Mouse (Mus musculus) neural tube, embryonic 13.5 days (tissue): ENCODE measurements at regions not wholly inside any gene's neighbourhood (a gene's known extent, or its start where the extent isn't known, plus 50 kb on each side); places are given as distances from the start of the nearest gene placed in this dataset.

Source experiments
- ATAC-seq: fragments of 200-750 bp; cut with Nextera tagmentation; 2 replicates; pipeline ENCODE4 v1.8.0; 2017; ENCODE audit warnings: low read depth, mild to moderate bottlenecking, moderate TSS enrichment, moderate library complexity
- H3K27ac ChIP-seq: fragments of 300-500 bp; sonication (generic); replicated peaks from 2 replicates; pipeline ENCODE4 v1.5.1; 2015; ENCODE audit warnings: moderate library complexity, mild to moderate bottlenecking, inconsistent platforms
- H3K27me3 ChIP-seq: fragments of 300-500 bp; sonication (generic); 2 replicates; pipeline ENCODE4 v1.6.1; 2015; ENCODE audit warnings: mild to moderate bottlenecking, inconsistent platforms
- H3K36me3 ChIP-seq: fragments of 300-500 bp; sonication (generic); 2 replicates; pipeline ENCODE4 v1.6.1; 2015; ENCODE audit warnings: mild to moderate bottlenecking, inconsistent platforms
- H3K4me1 ChIP-seq: fragments of 300-500 bp; sonication (generic); replicated peaks from 2 replicates; pipeline ENCODE4 v1.6.1; 2015; ENCODE audit warnings: inconsistent platforms
- H3K4me2 ChIP-seq: fragments of 300-500 bp; sonication (generic); 2 replicates; pipeline ENCODE4 v1.6.1; 2015; ENCODE audit warnings: inconsistent platforms, mild to moderate bottlenecking, moderate library complexity
- H3K4me3 ChIP-seq: fragments of 300-500 bp; sonication (generic); 2 replicates; pipeline ENCODE4 v1.5.1; 2015; ENCODE audit warnings: mild to moderate bottlenecking, inconsistent platforms
- H3K9ac ChIP-seq: fragments of 300-500 bp; sonication (generic); 2 replicates; pipeline ENCODE4 v1.6.1; 2015; ENCODE audit warnings: moderate library complexity, mild to moderate bottlenecking, inconsistent platforms
- H3K9me3 ChIP-seq: fragments of 300-500 bp; sonication (generic); 2 replicates; pipeline ENCODE4 v1.6.1; 2016; ENCODE audit warnings: inconsistent platforms
- WGBS: fragments of 180-500 bp; shearing (Covaris S2); methylation state at CpG from one replicate; pipeline ENCODE4 v1.1.7; 2015; 5-methylcytosine and 5-hydroxymethylcytosine counted together

DNA sequence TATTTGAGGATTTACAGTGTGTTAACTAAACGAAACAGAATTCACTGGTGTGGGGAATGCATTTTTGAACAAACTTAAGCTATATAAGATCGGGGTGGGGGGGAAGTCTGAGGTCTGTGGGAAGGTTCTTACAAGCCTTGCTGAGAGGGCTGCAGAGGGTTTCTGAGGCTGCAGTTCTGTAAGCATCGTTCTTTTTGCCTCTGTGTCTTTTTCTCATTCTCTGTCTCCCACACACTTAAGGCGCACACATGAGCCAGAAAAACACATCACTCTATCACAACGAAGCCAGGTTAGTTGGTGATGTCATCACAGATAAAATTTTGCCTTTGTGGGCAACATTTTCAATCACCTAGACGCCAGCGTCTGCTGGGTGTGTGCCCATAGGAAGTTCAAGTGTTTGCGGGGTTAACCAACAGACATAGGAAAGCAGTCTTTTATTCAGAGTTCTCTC lies 274.9 kb downstream of the Ptprc start:
- H3K27me3 ChIP-seq = no peaks in the 10 kb centered on the region
- peak; percentile 55; the same call in 1 of the 2 replicates for ATAC-seq
- WGBS = 1% methylated on average over 8 of the region's 8 CpGs

DNA sequence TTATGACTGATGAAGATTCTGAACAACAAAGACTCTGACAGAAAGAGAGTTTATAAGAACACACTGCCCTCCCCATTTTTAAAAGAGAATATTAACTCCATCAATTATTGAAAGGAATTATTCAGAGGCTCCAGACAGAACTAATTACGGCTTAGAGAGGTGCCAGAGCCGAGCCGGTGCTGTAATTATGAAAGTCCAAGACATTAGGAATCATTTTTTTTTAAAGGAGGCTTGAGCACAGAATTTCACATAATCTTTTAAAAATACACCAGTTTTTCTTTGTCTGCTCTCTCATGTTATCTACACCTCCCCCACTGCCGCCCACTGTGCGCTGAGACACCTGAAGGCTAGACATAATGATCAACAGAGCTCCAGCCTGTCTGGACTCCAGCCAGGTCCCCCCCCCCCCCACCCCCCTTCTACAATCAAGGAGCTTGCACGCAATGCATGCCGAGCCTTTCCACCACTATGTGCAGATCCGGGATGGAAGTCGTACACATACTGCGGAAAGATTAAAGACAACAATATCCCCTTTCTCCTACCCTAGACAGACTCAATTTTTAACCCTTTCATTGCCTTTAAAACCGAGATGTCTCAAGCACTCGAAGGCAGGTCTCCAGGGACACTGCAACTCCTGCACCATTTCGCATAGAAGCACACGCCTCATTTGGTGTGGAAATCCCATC lies 275.4 kb downstream of the Ptprc start:
- Histone ChIP-seq H3K36me3 (no peaks in the 10 kb centered on the region), H3K9me3 (no peaks in the 10 kb centered on the region), H3K27ac (peak overlapping the region; percentile 97), H3K9ac (peak overlapping the region; percentile 96), H3K4me2 (peak overlapping the region; percentile 70), H3K4me3 (peak overlapping the region; percentile 86), H3K4me1 (peaks cover 39% of the 10 kb centered on the region), H3K27me3 (no peaks in the 10 kb centered on the region)
- peak; percentile 85 for ATAC-seq
- 0% methylated on average over 14 of the region's 14 CpGs for WGBS

More for the DNA sequence above, 274.9 kb downstream of the Ptprc start:
- Histone ChIP-seq H3K9me3 (no peaks in the 10 kb centered on the region), H3K27ac (peak overlapping the region; percentile 97), H3K4me2 (peak overlapping the region; percentile 70), H3K4me3 (peak overlapping the region; percentile 86), H3K9ac (peak overlapping the region; percentile 96), H3K36me3 (no peaks in the 10 kb centered on the region), H3K4me1 (peaks cover 45% of the 10 kb centered on the region)

- WGBS = 3% methylated on average over 6 of the region's 6 CpGs
- no peak for ATAC-seq
- H3K4me2 ChIP-seq = peak overlapping the region; percentile 70
- peak overlapping the region; percentile 97 for H3K27ac ChIP-seq
- H3K4me3 ChIP-seq = peak overlapping the region; percentile 86
- H3K36me3 ChIP-seq = no peaks in the 10 kb centered on the region
- peaks cover 31% of the 10 kb centered on the region for H3K4me1 ChIP-seq
- no peaks in the 10 kb centered on the region for H3K9me3 ChIP-seq
- peak overlapping the region; percentile 96 for H3K9ac ChIP-seq
- H3K27me3 ChIP-seq = no peaks in the 10 kb centered on the region
Measured at GRCm38 (mm10) chr1:137899305-137899704, 276.2 kb downstream of the Ptprc start.

- no peaks in the 10 kb centered on the region for H3K9me3 ChIP-seq
- peak; percentile 51 for ATAC-seq
- H3K36me3 ChIP-seq = no peaks in the 10 kb centered on the region
- peaks cover 27% of the 10 kb centered on the region for H3K4me1 ChIP-seq
- 2% methylated on average over 3 of the region's 3 CpGs for WGBS
- H3K27ac ChIP-seq = peak overlapping the region; percentile 97
- no peaks in the 10 kb centered on the region for H3K27me3 ChIP-seq
- H3K4me3 ChIP-seq = peak overlapping the region; percentile 86
- peak overlapping the region; percentile 96 for H3K9ac ChIP-seq
- H3K4me2 ChIP-seq = peak overlapping the region; percentile 70
Measured at GRCm38 (mm10) chr1:137898891-137899290, 276.6 kb downstream of the Ptprc start.

GRCm38 (mm10) chr1:137898397-137898796 lies 277.1 kb downstream of the Ptprc start:
- peak overlapping the region; percentile 97 for H3K27ac ChIP-seq
- H3K4me3 ChIP-seq = peak overlapping the region; percentile 86
- H3K4me1 ChIP-seq = peaks cover 26% of the 10 kb centered on the region
- ATAC-seq = peak; percentile 95
- peak overlapping the region; percentile 96 for H3K9ac ChIP-seq
- H3K36me3 ChIP-seq = no peaks in the 10 kb centered on the region
- under 1% methylated on average over 11 of the region's 11 CpGs for WGBS
- peak overlapping the region; percentile 70 for H3K4me2 ChIP-seq
- H3K9me3 ChIP-seq = no peaks in the 10 kb centered on the region
- no peaks in the 10 kb centered on the region for H3K27me3 ChIP-seq

DNA sequence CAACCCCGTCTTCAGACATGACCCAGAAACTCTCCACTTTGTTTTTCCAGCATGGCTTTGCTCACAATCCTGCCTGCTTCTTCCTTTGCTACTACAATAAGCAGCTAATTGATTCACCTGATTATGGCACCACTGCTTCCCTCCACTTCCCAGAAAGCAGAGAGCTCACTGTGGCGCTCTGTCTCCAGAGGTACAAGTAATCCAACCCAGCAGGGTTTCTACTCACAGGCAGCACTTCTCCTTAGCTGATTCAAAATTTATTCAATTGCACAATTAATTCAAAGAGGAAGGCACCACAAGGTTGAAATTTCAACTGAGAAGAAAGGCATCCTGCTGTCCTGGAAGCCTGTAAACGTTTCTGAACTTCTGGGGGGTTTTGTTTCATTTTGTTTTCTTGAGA lies 293.9 kb downstream of the Ptprc start:
- WGBS = 17% methylated on average over 3 of the region's 3 CpGs
- H3K4me2 ChIP-seq = no peak overlapping the region
- H3K36me3 ChIP-seq = no peaks in the 10 kb centered on the region
- ATAC-seq = no peak; the same call in 1 of the 2 replicates
- H3K4me3 ChIP-seq = no peak overlapping the region
- H3K27ac ChIP-seq = no peak overlapping the region
- H3K9ac ChIP-seq = no peak overlapping the region
- H3K27me3 ChIP-seq = no peaks in the 10 kb centered on the region
- H3K4me1 ChIP-seq = peaks cover 3% of the 10 kb centered on the region; the same call in 1 of the 2 replicates
- no peaks in the 10 kb centered on the region for H3K9me3 ChIP-seq

GRCm38 (mm10) chr1:137874361-137874760 lies 301.1 kb downstream of the Ptprc start:
- Histone ChIP-seq H3K4me2 (no peak overlapping the region), H3K4me3 (no peak overlapping the region), H3K4me1 (no peaks in the 10 kb centered on the region), H3K27me3 (no peaks in the 10 kb centered on the region), H3K9ac (no peak overlapping the region), H3K27ac (no peak overlapping the region), H3K9me3 (no peaks in the 10 kb centered on the region), H3K36me3 (no peaks in the 10 kb centered on the region)
- WGBS = 75% methylated on average over 2 of the region's 2 CpGs
- no peak for ATAC-seq

DNA sequence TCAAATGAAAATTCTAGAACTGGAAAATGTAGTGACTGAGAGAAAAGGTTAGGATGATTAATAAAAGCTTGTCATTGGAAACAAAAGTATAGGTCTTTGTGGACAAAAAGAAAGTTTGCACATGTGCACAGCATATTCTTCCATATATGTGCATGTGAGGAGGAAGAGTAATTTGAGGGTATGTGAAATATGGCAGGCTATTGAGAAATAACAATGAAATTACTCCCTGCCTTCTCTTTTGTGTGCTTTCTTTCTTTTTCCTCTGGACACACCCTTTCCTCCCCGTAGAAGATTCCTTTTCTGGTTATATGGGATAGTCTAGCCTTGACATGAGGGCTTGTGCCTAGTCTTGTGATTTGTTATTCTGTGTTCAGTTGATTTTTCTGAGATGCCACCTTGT lies 301.9 kb downstream of the Ptprc start:
- H3K9me3 ChIP-seq = no peaks in the 10 kb centered on the region
- H3K27ac ChIP-seq = no peak overlapping the region
- H3K4me1 ChIP-seq = no peaks in the 10 kb centered on the region
- WGBS = 28% methylated on average over 1 of the region's 1 CpGs
- H3K27me3 ChIP-seq = no peaks in the 10 kb centered on the region
- ATAC-seq = no peak
- no peaks in the 10 kb centered on the region for H3K36me3 ChIP-seq
- H3K4me3 ChIP-seq = no peak overlapping the region
- no peak overlapping the region for H3K4me2 ChIP-seq
- no peak overlapping the region for H3K9ac ChIP-seq

DNA sequence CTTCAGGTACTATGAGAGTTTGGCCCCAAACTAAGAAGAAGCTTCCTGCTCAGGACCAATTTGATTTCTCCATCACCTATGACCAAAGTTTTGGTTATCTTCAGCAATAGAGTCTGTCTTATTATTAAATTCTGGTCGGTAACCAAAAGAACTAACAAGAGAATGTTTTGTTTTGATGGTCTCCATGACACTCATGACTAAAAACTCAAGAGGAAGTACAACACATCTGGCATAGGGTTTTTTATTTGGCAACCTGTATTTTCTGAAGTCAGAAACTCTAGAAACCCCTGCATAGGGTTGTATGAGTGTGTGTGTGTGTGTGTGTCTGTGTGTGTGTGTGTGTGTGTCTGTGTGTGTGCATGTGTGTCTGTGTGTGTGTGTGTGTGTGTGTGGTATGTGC lies 310.5 kb downstream of the Ptprc start:
- WGBS = 84% methylated on average over 1 of the region's 1 CpGs
- no peak overlapping the region for H3K4me2 ChIP-seq
- H3K9me3 ChIP-seq = no peaks in the 10 kb centered on the region
- no peak for ATAC-seq
- H3K27me3 ChIP-seq = no peaks in the 10 kb centered on the region
- no peaks in the 10 kb centered on the region for H3K4me1 ChIP-seq
- H3K27ac ChIP-seq = no peak overlapping the region
- H3K36me3 ChIP-seq = no peaks in the 10 kb centered on the region
- no peak overlapping the region for H3K9ac ChIP-seq
- H3K4me3 ChIP-seq = no peak overlapping the region

- no peaks in the 10 kb centered on the region for H3K36me3 ChIP-seq
- no peaks in the 10 kb centered on the region for H3K27me3 ChIP-seq
- ATAC-seq = no peak
- no peaks in the 10 kb centered on the region for H3K4me1 ChIP-seq
- 90% methylated on average over 7 of the region's 7 CpGs for WGBS
- H3K4me2 ChIP-seq = no peak overlapping the region
- no peak overlapping the region for H3K4me3 ChIP-seq
- no peak overlapping the region for H3K9ac ChIP-seq
- H3K27ac ChIP-seq = no peak overlapping the region
- H3K9me3 ChIP-seq = no peaks in the 10 kb centered on the region
Measured at GRCm38 (mm10) chr1:137863506-137863905, 312.0 kb downstream of the Ptprc start.

- no peak for ATAC-seq
- no peaks in the 10 kb centered on the region for H3K36me3 ChIP-seq
- no peak overlapping the region for H3K9ac ChIP-seq
- no peaks in the 10 kb centered on the region for H3K27me3 ChIP-seq
- H3K9me3 ChIP-seq = no peaks in the 10 kb centered on the region
- no peaks in the 10 kb centered on the region for H3K4me1 ChIP-seq
- no peak overlapping the region for H3K4me2 ChIP-seq
- no peak overlapping the region for H3K27ac ChIP-seq
- no peak overlapping the region for H3K4me3 ChIP-seq
- WGBS = 89% methylated on average over 2 of the region's 2 CpGs
Measured at GRCm38 (mm10) chr1:137852262-137852661, 323.2 kb downstream of the Ptprc start.

- Histone ChIP-seq H3K36me3 (no peaks in the 10 kb centered on the region), H3K27ac (no peak overlapping the region), H3K4me3 (no peak overlapping the region), H3K4me2 (no peak overlapping the region), H3K9me3 (no peaks in the 10 kb centered on the region), H3K9ac (no peak overlapping the region), H3K27me3 (no peaks in the 10 kb centered on the region), H3K4me1 (no peaks in the 10 kb centered on the region)
- 79% methylated on average over 10 of the region's 10 CpGs for WGBS
- no peak for ATAC-seq
Measured at GRCm38 (mm10) chr1:137847311-137847923, 328.1 kb downstream of the Ptprc start.
